Mouse (Mus musculus) ES-Bruce4 (cell line): ENCODE measurements at regions not wholly inside any gene's neighbourhood (a gene's known extent, or its start where the extent isn't known, plus 50 kb on each side); places are given as distances from the start of the nearest gene placed in this dataset.

Source experiments
- CTCF ChIP-seq: IDR thresholded peaks from one replicate; pipeline ENCODE4 v1.8.1; 2011; ENCODE audit warnings: low read depth, low read length
- EP300 ChIP-seq: IDR thresholded peaks from 2 replicates; pipeline ENCODE4 v1.6.1; 2011; ENCODE audit warnings: low read depth, low read length; ENCODE audit not compliant: insufficient read depth

- TF ChIP-seq CTCF = no peak
- TF ChIP-seq EP300 = no peak
Measured at GRCm38 (mm10) chr2:57699226-57699625, 298.5 kb upstream of the Galnt5 start.
